Mouse (Mus musculus) MEL (cell line): ENCODE results near the gene Erg. TPM values are rescaled to one million over a fixed set of nuclear protein-coding genes. Genes with fewer than 3 reads are reported as not detected.

Experiments used
- DNase-seq: peaks from one replicate; pipeline ENCODE4 v3.0.0; 2011; ENCODE audit warnings: low read depth, low spot score
- H3K27ac ChIP-seq: 2 replicates; pipeline ENCODE4 v1.5.1; 2012; ENCODE audit warnings: low read depth, mild to moderate bottlenecking, control low read depth, low read length, moderate library complexity; ENCODE audit not compliant: control insufficient read depth
- H3K27me3 ChIP-seq, 2 experiments: fragments of 150-350 bp in 1 of 2; sonication (generic) in 1 of 2; 2 replicates each; pipeline ENCODE4 v1.6.1; 2012; ENCODE audit warnings: low read length in 2 of 2, mild to moderate bottlenecking in 2 of 2, improper control_type of control experiment in 1 of 2, moderate library complexity in 1 of 2; ENCODE audit not compliant: insufficient read depth in 2 of 2, control insufficient read depth in 1 of 2
- H3K36me3 ChIP-seq, 2 experiments: 2 replicates each; pipeline ENCODE4 v1.6.1; 2012 to 2014; ENCODE audit warnings: low read length in 2 of 2, improper control_type of control experiment in 1 of 2, inconsistent platforms in 1 of 2, mild to moderate bottlenecking in 1 of 2; ENCODE audit not compliant: insufficient read depth in 2 of 2, control insufficient read depth in 1 of 2
- H3K4me1 ChIP-seq, 2 experiments: fragments of 150-350 bp in 1 of 2; sonication (generic) in 1 of 2; 2 replicates each; pipeline ENCODE4 v1.6.1; 2012; ENCODE audit warnings: low read length in 2 of 2, improper control_type of control experiment in 1 of 2, mild to moderate bottlenecking in 1 of 2; ENCODE audit not compliant: insufficient read depth in 2 of 2, control insufficient read depth in 1 of 2
- H3K4me3 ChIP-seq, 2 experiments: fragments of 150-350 bp in 1 of 2; sonication (generic) in 1 of 2; 2 replicates each; pipeline ENCODE4 v1.5.1; 2012; ENCODE audit warnings: low read depth in 2 of 2, low read length in 2 of 2, mild to moderate bottlenecking in 2 of 2, moderate library complexity in 2 of 2, control low read depth in 1 of 2, improper control_type of control experiment in 1 of 2; ENCODE audit not compliant: control insufficient read depth in 1 of 2, insufficient read depth in 1 of 2
- H3K79me2 ChIP-seq: 2 replicates; pipeline ENCODE4 v1.6.1; 2012; ENCODE audit warnings: mild to moderate bottlenecking, low read length, moderate library complexity; ENCODE audit not compliant: control insufficient read depth, poor library complexity, insufficient read depth
- H3K9ac ChIP-seq: 2 replicates; pipeline ENCODE4 v1.6.1; 2012; ENCODE audit warnings: low read depth, mild to moderate bottlenecking, control low read depth, low read length, moderate library complexity; ENCODE audit not compliant: control insufficient read depth, poor library complexity, severe bottlenecking
- H3K9me3 ChIP-seq: fragments of 150-350 bp; sonication (generic); replicated peaks from 2 replicates; pipeline ENCODE4 v1.6.1; 2012; ENCODE audit warnings: mild to moderate bottlenecking, low read length, improper control_type of control experiment, moderate library complexity; ENCODE audit not compliant: insufficient read depth
- CTCF ChIP-seq, 3 experiments: IDR thresholded peaks in 2 of 3; conservative IDR thresholded peaks in 1 of 3; 2 replicates each; pipeline ENCODE4 v1.5.1; 2011 to 2012; ENCODE audit warnings: low read length in 3 of 3, low read depth in 2 of 3, mild to moderate bottlenecking in 2 of 3, improper control_type of control experiment in 1 of 3, inconsistent platforms in 1 of 3, mixed read lengths in 1 of 3, moderate library complexity in 1 of 3; ENCODE audit not compliant: control insufficient read depth in 1 of 3, insufficient read depth in 1 of 3, poor library complexity in 1 of 3, severe bottlenecking in 1 of 3
- EP300 ChIP-seq, 2 experiments: IDR thresholded peaks; 2 replicates each; pipeline ENCODE4 v1.6.1; 2011; ENCODE audit warnings: improper control_type of control experiment in 2 of 2, low read length in 2 of 2, low read depth in 1 of 2, mild to moderate bottlenecking in 1 of 2
- GABPA ChIP-seq: IDR thresholded peaks from 2 replicates; pipeline ENCODE4 v1.6.1; 2012; ENCODE audit warnings: low read depth, mild to moderate bottlenecking, inconsistent platforms, low read length, improper control_type of control experiment, moderate library complexity
- HCFC1 ChIP-seq: IDR thresholded peaks from 2 replicates; pipeline ENCODE4 v1.6.1; 2012; ENCODE audit warnings: low read depth, mild to moderate bottlenecking, inconsistent platforms, low read length, improper control_type of control experiment, moderate library complexity
- KAT2A ChIP-seq: conservative IDR thresholded peaks from 2 replicates; pipeline ENCODE4 v1.6.1; 2012; ENCODE audit warnings: low read depth, low read length, improper control_type of control experiment, inconsistent platforms
- MAFK ChIP-seq: IDR thresholded peaks from 2 replicates; pipeline ENCODE4 v1.6.1; 2011; ENCODE audit warnings: low read depth, mild to moderate bottlenecking, low read length, improper control_type of control experiment, borderline replicate concordance
- MYB ChIP-seq: IDR thresholded peaks from 2 replicates; pipeline ENCODE4 v1.6.1; 2011; ENCODE audit warnings: mild to moderate bottlenecking, low read depth, low read length, improper control_type of control experiment
- NELFE ChIP-seq: IDR thresholded peaks from 2 replicates; pipeline ENCODE4 v1.6.1; 2011; ENCODE audit warnings: low read depth, low read length, improper control_type of control experiment
- POLR2AphosphoS5 ChIP-seq: IDR thresholded peaks from 2 replicates; pipeline ENCODE4 v1.6.1; 2012; ENCODE audit warnings: low read depth, borderline replicate concordance, mild to moderate bottlenecking, inconsistent platforms, low read length, moderate library complexity, mixed read lengths
- RAD21 ChIP-seq: IDR thresholded peaks from 2 replicates; pipeline ENCODE4 v1.6.1; 2011; ENCODE audit warnings: mild to moderate bottlenecking, low read depth, low read length, improper control_type of control experiment
- TBP ChIP-seq: IDR thresholded peaks from 2 replicates; pipeline ENCODE4 v1.8.0; 2011; ENCODE audit warnings: low read depth, low read length, improper control_type of control experiment
- USF1 ChIP-seq: IDR thresholded peaks from 2 replicates; pipeline ENCODE4 v1.6.1; 2014; ENCODE audit warnings: low read depth, mild to moderate bottlenecking, inconsistent platforms, low read length, improper control_type of control experiment, moderate library complexity
- USF2 ChIP-seq, 2 experiments: IDR thresholded peaks; 2 replicates each; pipeline ENCODE4 v1.6.1; 2011 to 2012; ENCODE audit warnings: improper control_type of control experiment in 2 of 2, low read length in 2 of 2, borderline replicate concordance in 1 of 2, inconsistent platforms in 1 of 2, low read depth in 1 of 2, mild to moderate bottlenecking in 1 of 2; ENCODE audit not compliant: insufficient read depth in 1 of 2
- ZC3H11A ChIP-seq: IDR thresholded peaks from 2 replicates; pipeline ENCODE4 v1.6.1; 2012; ENCODE audit warnings: low read depth, mild to moderate bottlenecking, inconsistent platforms, low read length, improper control_type of control experiment
- ZKSCAN1 ChIP-seq: IDR thresholded peaks from 2 replicates; pipeline ENCODE4 v1.6.1; 2012; ENCODE audit warnings: low read depth, mild to moderate bottlenecking, inconsistent platforms, low read length, improper control_type of control experiment, moderate library complexity
- ZMIZ1 ChIP-seq: IDR thresholded peaks from 2 replicates; pipeline ENCODE4 v1.6.1; 2012; ENCODE audit warnings: low read depth, mild to moderate bottlenecking, inconsistent platforms, low read length, improper control_type of control experiment, moderate library complexity
- polyA plus RNA-seq, 2 experiments: library from polyadenylated mRNA; stranded (reverse) in 1 of 2; unstranded in 1 of 2; fragments of >175 nt in 1 of 2; fragments of >200 nt in 1 of 2; gene quantifications; 2 replicates each; pipeline versions ENCODE4 v1.2.1 to v1.2.4; 2012; ENCODE audit warnings: low replicate concordance in 2 of 2, low read depth in 1 of 2; ENCODE audit not compliant: insufficient read length in 2 of 2, insufficient read depth in 1 of 2, missing spikeins in 1 of 2
- total RNA-seq: library from RNA; depleted of rRNA; stranded (reverse); fragments of 300-350 nt; gene quantifications from 2 replicates; pipeline ENCODE4 v1.2.3, GENCODE M21; 2012

Gene Erg
- total and polyA plus RNA-seq, 3 experiments: 0.11 to 0.27 TPM; not detected in 1

- no peak for DNase-seq
- no peak overlapping the region for H3K27ac ChIP-seq
- H3K36me3 ChIP-seq: no peaks in the 10 kb centered on the region
- no peak overlapping the region for H3K9ac ChIP-seq
- H3K4me3 ChIP-seq: no peak overlapping the region
- TF ChIP-seq ZC3H11A: no peak
- no peaks in the 10 kb centered on the region for H3K9me3 ChIP-seq
- no peaks in the 10 kb centered on the region for H3K79me2 ChIP-seq
- no peaks in the 10 kb centered on the region for H3K27me3 ChIP-seq
- H3K4me1 ChIP-seq: no peaks in the 10 kb centered on the region
Measured at GRCm38 (mm10) chr16:95596884-95597577, 10.6 kb upstream of the Erg start.

- Histone ChIP-seq H3K79me2 (no peaks in the 10 kb centered on the region), H3K27me3 (no peaks in the 10 kb centered on the region; a peak in 1 of 4 replicates), H3K9me3 (no peaks in the 10 kb centered on the region), H3K27ac (no peak overlapping the region), H3K36me3 (no peaks in the 10 kb centered on the region), H3K9ac (no peak overlapping the region), H3K4me1 (no peaks in the 10 kb centered on the region), H3K4me3 (no peak overlapping the region)
- no peak for DNase-seq
- TF ChIP-seq ZC3H11A (no peak), CTCF (IDR thresholded peaks at IDR 0.05 in 2 of 3, conservative IDR thresholded peaks at IDR 0.05 in 1 of 3; ENCODE audit: control insufficient read depth in 1 of 3, insufficient read depth in 1 of 3, low read depth in 2 of 3, low read length in 3 of 3, poor library complexity in 1 of 3, severe bottlenecking in 1 of 3) (no peak), TBP (no peak), KAT2A (no peak), NELFE (no peak), GABPA (no peak), POLR2AphosphoS5 (no peak), EP300 (IDR thresholded peaks at IDR 0.05; ENCODE audit: low read depth in 1 of 2, low read length in 2 of 2) (no peak), MYB (no peak), ZMIZ1 (no peak), ZKSCAN1 (no peak), MAFK (no peak), HCFC1 (no peak)
Measured at GRCm38 (mm10) chr16:95588849-95589248, 2.5 kb upstream of the Erg start.

- Histone ChIP-seq H3K79me2 (no peaks in the 10 kb centered on the region), H3K4me1 (no peaks in the 10 kb centered on the region), H3K27me3 (peaks cover 0 to 1% of the 10 kb centered on the region in 2 experiments; a peak in 2 of 4 replicates), H3K4me3 (no peak overlapping the region), H3K27ac (no peak overlapping the region), H3K9me3 (no peaks in the 10 kb centered on the region), H3K36me3 (no peaks in the 10 kb centered on the region), H3K9ac (no peak overlapping the region)
- TF ChIP-seq RAD21: no peak
- no peak for TF ChIP-seq USF1
- no peak for TF ChIP-seq USF2 (IDR thresholded peaks at IDR 0.05; ENCODE audit: borderline replicate concordance in 1 of 2, insufficient read depth in 1 of 2, low read depth in 1 of 2, low read length in 2 of 2)
- no peak for DNase-seq
Measured at GRCm38 (mm10) chr16:95586726-95587125, 333 bp upstream of the Erg start.
